Mouse (Mus musculus): ENCODE data around the gene Adrb1. TPM values are rescaled to one million over a fixed set of nuclear protein-coding genes. Genes with fewer than 3 reads are reported as not detected.

Gene Adrb1
- polyA plus RNA-seq, 1 experiment = 2.0 TPM

DNA sequence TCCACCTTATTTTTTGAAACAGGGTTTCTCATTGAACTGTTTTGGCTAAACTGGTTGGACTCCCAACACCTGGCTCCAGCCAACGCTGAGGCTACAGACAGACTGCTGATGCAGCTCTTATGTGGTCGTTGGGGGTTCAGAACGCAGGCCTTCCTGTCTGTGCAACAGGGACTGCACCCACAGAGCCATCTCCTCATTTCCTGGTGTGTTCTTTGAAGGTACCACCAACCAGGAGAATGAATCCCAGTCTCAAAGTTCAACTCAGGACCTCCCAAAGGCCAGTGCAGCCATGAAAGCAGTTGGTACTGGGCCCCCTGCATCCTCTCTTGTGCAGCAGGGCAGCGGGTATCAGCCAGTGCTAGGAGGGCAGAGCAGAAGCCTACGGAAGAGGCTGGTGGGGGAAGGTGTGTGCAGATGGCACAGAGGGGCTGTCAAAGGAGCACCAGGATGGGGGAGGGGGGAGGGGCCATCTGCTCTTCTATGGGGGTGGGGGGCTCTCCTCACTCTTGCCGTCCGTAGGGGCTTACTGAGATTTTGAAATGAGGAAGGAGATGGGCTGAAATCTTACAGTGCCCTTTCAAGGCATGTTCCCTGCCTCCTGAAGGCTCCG lies 34.9 kb upstream of the Adrb1 start:
- TF ChIP-seq POLR2A (IDR thresholded peaks at IDR 0.05; ENCODE audit: borderline replicate concordance, extremely low read depth, insufficient read depth, insufficient read length, poor library complexity, severe bottlenecking) (no peak), CTCF (IDR thresholded peaks at IDR 0.05; ENCODE audit: borderline replicate concordance, extremely low read depth, insufficient read depth, insufficient read length) (no peak)
- peak; percentile 36 for DNase-seq (ENCODE audit: low read depth)

GRCm38 (mm10) chr19:56687676-56688075 lies 34.3 kb upstream of the Adrb1 start:
- no peak for DNase-seq (ENCODE audit: low read depth)
- TF ChIP-seq POLR2A (IDR thresholded peaks at IDR 0.05; ENCODE audit: borderline replicate concordance, extremely low read depth, insufficient read depth, insufficient read length, poor library complexity, severe bottlenecking) (no peak), CTCF (IDR thresholded peaks at IDR 0.05; ENCODE audit: borderline replicate concordance, extremely low read depth, insufficient read depth, insufficient read length) (no peak)

GRCm38 (mm10) chr19:56688661-56689335 lies 33.2 kb upstream of the Adrb1 start:
- TF ChIP-seq POLR2A (IDR thresholded peaks at IDR 0.05; ENCODE audit: borderline replicate concordance, extremely low read depth, insufficient read depth, insufficient read length, poor library complexity, severe bottlenecking) = no peak
- TF ChIP-seq CTCF (IDR thresholded peaks at IDR 0.05; ENCODE audit: borderline replicate concordance, extremely low read depth, insufficient read depth, insufficient read length) = no peak
- DNase-seq (ENCODE audit: low read depth) = peak; percentile 56

DNA sequence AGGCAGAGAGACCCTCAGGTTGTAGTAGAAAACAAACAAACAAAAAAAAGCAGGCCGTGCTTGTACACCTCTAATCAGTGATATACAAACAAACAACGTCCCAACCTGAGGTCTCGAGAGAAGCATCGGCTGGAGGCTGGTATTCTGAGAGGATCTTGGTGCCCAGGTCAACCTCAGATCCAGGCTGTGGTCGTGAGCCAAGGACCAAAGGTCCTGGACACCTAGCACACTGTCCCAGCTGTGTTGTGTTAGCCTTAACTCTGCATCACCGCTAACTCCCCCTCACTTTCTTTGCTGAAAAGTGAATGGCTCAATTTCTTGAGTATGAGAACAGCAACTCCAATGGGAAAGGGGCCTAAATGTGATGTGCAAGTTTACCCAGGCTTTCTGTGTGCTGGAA lies 32.5 kb upstream of the Adrb1 start:
- TF ChIP-seq CTCF (IDR thresholded peaks at IDR 0.05; ENCODE audit: borderline replicate concordance, extremely low read depth, insufficient read depth, insufficient read length) (no peak), POLR2A (IDR thresholded peaks at IDR 0.05; ENCODE audit: borderline replicate concordance, extremely low read depth, insufficient read depth, insufficient read length, poor library complexity, severe bottlenecking) (no peak)
- DNase-seq (ENCODE audit: low read depth) = no peak

DNA sequence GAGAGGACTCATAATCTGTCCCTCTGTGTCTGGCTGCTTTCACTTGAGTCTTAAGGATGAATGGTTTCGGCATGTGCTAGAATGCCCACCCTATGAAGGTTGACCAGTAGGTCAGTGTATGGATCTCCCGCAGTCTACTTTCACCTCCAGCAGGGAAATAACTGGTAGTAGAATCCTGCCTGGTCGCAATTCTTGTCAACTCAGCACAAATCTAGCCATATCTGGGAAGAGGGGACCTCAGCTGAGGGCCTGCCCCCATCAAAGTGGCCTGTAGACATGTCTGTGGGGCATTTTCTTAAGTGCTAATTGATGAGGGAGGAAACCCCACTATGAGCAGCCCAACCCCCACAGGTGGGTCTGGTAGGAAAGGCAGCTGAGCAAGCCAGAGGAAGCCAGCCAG lies 30.9 kb upstream of the Adrb1 start:
- DNase-seq (ENCODE audit: low read depth) = no peak
- TF ChIP-seq POLR2A (IDR thresholded peaks at IDR 0.05; ENCODE audit: borderline replicate concordance, extremely low read depth, insufficient read depth, insufficient read length, poor library complexity, severe bottlenecking) (no peak), CTCF (IDR thresholded peaks at IDR 0.05; ENCODE audit: borderline replicate concordance, extremely low read depth, insufficient read depth, insufficient read length) (no peak)

GRCm38 (mm10) chr19:56692451-56692850 lies 29.5 kb upstream of the Adrb1 start:
- TF ChIP-seq POLR2A (IDR thresholded peaks at IDR 0.05; ENCODE audit: borderline replicate concordance, extremely low read depth, insufficient read depth, insufficient read length, poor library complexity, severe bottlenecking) (no peak), CTCF (IDR thresholded peaks at IDR 0.05; ENCODE audit: borderline replicate concordance, extremely low read depth, insufficient read depth, insufficient read length) (no peak)
- no peak for DNase-seq (ENCODE audit: low read depth)

DNA sequence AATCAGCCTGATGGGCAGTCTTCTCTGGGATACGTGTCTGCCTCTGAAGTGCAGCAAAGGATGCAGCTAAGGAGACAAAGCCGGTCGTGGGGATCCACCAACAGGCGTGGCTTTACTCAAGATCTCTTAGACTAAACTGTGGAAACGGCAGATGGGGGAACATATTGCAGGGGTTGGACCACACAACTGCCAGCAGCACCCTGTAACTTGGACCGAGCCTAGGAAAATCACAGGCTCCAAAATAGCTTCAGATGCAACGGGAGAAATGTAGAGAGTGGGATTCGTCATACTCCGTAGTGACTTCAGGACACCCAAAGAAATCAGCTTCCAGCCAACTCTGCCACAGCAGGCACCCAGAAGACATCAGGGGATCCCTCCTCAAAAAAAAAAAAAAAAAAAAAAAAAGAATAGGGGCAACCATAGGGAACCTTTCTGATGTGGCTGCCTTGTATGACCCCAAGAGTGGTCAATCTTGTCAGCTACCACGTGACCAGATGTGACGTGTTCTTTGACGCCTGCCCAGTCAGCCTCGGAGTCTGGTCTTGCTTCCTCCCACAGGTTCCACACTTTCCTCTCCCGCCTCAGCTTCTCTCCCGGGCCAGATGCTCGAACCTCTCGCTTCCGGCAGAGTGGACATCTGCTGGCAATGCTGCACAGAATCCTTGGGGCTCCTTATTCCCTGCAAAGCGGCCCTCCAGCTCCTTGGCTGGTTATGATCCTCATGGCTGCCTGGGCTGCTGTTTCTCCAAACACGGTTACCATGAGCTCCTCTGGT lies 24.4 kb upstream of the Adrb1 start:
- DNase-seq (ENCODE audit: low read depth) = peak; percentile 44
- TF ChIP-seq CTCF (IDR thresholded peaks at IDR 0.05; ENCODE audit: borderline replicate concordance, extremely low read depth, insufficient read depth, insufficient read length) (no peak), POLR2A (IDR thresholded peaks at IDR 0.05; ENCODE audit: borderline replicate concordance, extremely low read depth, insufficient read depth, insufficient read length, poor library complexity, severe bottlenecking) (no peak)

GRCm38 (mm10) chr19:56700848-56701247 lies 21.2 kb upstream of the Adrb1 start:
- no peak for TF ChIP-seq POLR2A (IDR thresholded peaks at IDR 0.05; ENCODE audit: borderline replicate concordance, extremely low read depth, insufficient read depth, insufficient read length, poor library complexity, severe bottlenecking)
- no peak for DNase-seq (ENCODE audit: low read depth)

DNA sequence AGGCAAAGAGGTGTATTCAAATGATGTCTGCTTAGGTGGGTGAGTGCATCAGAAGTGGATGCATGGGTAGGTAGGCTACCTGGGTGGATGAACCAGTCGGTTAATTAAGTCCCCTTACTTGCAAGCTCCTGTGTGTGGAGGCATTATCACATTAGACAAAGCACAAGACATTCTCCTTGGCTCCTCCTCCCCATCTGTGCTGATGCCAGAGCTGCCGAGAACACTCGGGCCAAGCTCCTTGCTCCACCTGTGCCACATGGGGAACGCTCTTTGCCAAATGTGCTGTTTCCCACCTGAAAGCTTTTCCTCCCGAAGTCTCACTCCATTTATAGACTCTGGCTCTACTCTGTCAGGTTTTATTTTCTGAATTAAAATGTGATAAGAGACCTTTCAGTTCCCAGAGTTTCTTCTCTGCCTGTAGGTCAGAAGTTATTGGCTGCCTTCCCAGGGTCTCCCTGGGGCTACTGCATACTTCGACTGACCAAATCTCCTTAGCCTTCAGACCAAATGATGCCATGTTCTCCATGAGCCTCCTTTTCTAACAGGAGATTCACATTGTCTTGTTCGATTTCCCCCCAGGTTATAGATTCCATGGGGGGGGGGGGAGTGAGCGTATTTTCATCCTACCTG lies 20.5 kb upstream of the Adrb1 start:
- no peak for TF ChIP-seq POLR2A (IDR thresholded peaks at IDR 0.05; ENCODE audit: borderline replicate concordance, extremely low read depth, insufficient read depth, insufficient read length, poor library complexity, severe bottlenecking)
- no peak for TF ChIP-seq CTCF (IDR thresholded peaks at IDR 0.05; ENCODE audit: borderline replicate concordance, extremely low read depth, insufficient read depth, insufficient read length)
- DNase-seq (ENCODE audit: low read depth) = peak; percentile 24

GRCm38 (mm10) chr19:56702039-56702438 lies 20.0 kb upstream of the Adrb1 start:
- peak; percentile 68 for DNase-seq (ENCODE audit: low read depth)
- no peak for TF ChIP-seq POLR2A (IDR thresholded peaks at IDR 0.05; ENCODE audit: borderline replicate concordance, extremely low read depth, insufficient read depth, insufficient read length, poor library complexity, severe bottlenecking)
- TF ChIP-seq CTCF (IDR thresholded peaks at IDR 0.05; ENCODE audit: borderline replicate concordance, extremely low read depth, insufficient read depth, insufficient read length) = no peak

Data from brain, embryonic 14.5 days (tissue).